Mouse (Mus musculus): ENCODE data around the gene Scgb1b20.
"Not testable (repeated sequence)": the region's sequence is repeated elsewhere in the genome, so short reads cannot be mapped to it uniquely, and the experiment has no call there.

Scgb1b20 gene

DNA sequence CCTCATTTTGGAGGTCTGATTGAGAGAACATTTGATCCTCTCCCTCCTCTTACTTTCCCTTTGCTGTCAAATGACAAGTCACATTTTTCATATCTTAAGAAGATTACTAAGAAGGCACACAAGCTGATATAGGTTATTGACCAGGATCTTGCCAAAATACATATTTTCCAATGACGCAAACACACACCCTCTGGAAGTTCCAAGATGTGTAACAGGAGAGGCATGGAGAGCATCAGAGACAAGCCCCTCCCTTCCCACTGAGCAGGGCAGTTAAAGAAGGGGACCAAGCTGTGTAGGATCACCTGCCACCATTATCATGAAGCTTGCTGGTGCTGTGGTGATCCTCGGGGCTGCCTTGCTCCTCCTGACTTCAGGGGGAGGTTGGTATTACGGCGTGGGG is at the start of gene Scgb1b20:
Scgb1b20 (plus strand) TSS at position 301 of the 400 bp plus-strand sequence.
- not testable (repeated sequence) for DNase-seq

GRCm38 (mm10) chr7:33366222-33366621 is 6.8 kb upstream of the Scgb1b20 start, which contains the start of gene Scgb2b20:
TSS of gene Scgb2b20 (minus strand) at chr7:33366322.
- not testable (repeated sequence) for DNase-seq

DNA sequence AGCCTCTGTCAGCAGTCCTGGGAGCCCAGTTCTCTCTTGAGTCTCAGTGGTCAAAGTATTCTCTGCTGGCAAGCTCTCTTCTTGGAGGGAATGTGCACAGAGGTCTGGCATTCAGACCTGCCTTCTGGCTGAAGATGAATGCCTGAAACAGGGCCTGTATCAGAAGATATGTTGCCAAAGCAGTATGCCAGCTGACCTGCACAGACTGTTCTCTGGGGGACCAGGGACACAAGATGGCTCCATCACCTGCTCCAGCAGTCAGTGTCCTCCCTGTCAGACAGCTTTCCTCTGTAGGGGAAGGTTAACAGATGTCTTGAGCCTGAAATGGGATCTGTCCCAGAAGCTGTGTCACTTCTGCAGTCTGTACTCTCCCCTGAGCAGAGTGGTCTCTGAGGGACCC is 26.7 kb downstream of the Scgb1b20 start:
- not testable (repeated sequence) for DNase-seq

GRCm38 (mm10) chr7:33401650-33402049 is 28.6 kb downstream of the Scgb1b20 start:
- DNase-seq = no peak

DNA sequence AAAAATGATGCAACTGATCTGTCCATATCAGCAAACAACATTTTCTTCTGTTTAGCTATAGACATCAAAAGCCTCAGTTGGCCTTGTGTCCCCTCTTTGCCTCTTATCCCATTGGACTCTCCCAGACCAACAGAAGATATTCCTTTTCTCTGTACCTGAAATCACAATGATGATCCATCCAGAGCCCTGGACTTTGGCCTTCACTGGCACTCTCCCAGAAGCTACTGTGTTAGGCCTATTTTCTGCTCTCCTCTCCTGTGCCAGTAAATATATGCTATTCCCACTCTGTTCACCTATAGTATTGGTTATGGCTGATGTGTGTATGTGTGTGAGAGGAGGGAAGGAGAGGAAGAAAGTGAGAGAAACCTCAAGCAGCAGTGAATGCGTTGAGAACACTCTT is 36.6 kb downstream of the Scgb1b20 start:
- DNase-seq = not testable (repeated sequence)
